Mouse (Mus musculus): ENCODE measurements at regions not wholly inside any gene's neighbourhood (a gene's known extent, or its start where the extent isn't known, plus 50 kb on each side); places are given as distances from the start of the nearest gene placed in this dataset.

DNA sequence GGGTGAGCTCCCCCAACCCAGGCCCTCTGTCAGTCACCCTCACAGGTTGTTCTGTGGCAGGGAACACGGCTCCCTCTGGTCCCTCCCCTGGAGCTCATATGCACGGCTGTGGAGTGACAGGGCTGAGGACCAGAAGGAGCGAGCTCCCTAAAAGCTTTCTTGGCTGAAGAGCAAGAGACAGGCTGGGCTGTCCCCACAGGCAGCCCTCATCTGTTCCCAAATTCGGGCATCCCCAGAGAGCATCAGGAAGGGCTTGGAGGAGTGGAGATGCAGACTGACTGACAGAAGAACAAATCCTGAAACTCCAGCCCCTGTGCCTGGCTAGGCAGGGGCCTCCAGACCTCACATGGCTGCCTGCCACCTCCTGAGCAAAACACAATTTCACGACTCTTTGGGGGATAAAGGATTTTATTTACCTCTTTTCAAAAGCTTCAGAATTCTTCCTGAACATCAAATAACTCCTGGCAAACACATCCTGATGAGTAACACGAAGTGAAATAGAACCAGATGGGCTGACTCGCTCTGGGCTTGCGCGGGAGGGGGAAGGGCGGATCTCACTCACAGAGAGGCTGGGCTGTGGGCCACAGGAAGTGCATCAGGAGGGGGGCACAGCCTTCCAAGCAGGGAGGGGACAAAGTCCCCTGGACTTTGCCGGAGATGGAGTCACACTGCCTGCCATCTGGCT lies 232.7 kb upstream of the Zmiz1 start:
- no peak overlapping the region for H3K4me3 ChIP-seq (ENCODE audit: insufficient read depth in 1 of 2, low read depth in 1 of 2, low read length in 2 of 2, poor library complexity in 1 of 2, severe bottlenecking in 1 of 2)

DNA sequence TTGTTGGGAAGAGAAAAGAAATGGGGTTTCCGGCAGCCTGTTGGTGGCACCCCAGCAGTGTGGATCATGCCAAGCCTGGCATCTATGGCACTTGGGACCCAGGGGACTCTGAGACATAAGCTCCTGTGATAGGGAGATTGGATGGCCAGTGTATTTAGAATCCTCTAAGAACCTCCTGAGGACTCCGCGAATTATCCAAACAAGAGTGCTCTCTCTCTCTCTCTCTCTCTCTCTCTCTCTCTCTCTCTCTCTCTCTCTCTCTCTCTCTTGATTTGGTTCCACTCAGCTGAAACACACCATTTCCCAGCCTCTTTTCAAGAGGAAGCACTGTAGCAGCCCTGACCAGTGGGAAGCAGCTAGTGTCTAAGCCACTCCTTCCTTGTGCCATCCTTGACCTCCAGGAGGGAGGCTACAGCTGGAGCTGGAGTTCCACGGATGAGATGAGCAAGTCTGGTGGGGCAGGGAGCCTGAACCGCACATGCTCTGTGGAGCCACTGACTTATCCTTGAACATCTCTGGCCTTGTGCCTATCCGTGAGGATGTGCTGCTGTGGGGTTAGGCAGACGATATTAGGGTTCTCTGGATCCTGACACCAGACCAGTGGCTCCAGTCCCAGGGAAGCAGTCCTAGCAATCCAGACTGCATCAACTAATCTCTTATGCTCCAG lies 232.0 kb upstream of the Zmiz1 start:
- in situ Hi-C loops (cut with MboI; ENCODE audit: low sequenced_read_pairs in 2 of 2, unreplicated experiment in 2 of 2), result no loop called here
- Histone ChIP-seq H3K9ac (ENCODE audit: insufficient read depth, low read depth, low read length, poor library complexity, severe bottlenecking) (no peak overlapping the region), H3K27ac (ENCODE audit: insufficient read depth, low read depth, low read length, poor library complexity, severe bottlenecking) (no peak overlapping the region), H3K4me3 (ENCODE audit: insufficient read depth in 1 of 2, low read depth in 1 of 2, low read length in 2 of 2, poor library complexity in 1 of 2, severe bottlenecking in 1 of 2) (no peak overlapping the region), H3K4me1 (ENCODE audit: control insufficient read depth in 2 of 2, insufficient read depth in 2 of 2, low read length in 2 of 2, poor library complexity in 1 of 2) (0 out of 4 replicates have a peak, but pooled peaks cover 0 to 2% of the 10 kb centered on the region in 2 experiments), H3K36me3 (ENCODE audit: control insufficient read depth, insufficient read depth, low read length, poor library complexity, severe bottlenecking) (no peaks in the 10 kb centered on the region), H3K9me3 (ENCODE audit: control insufficient read depth, insufficient read depth, low read depth, low read length) (no peaks in the 10 kb centered on the region)
- no peak for TF ChIP-seq HCFC1 (IDR thresholded peaks at IDR 0.05; ENCODE audit: borderline replicate concordance, insufficient read depth, low read length)
- no peak for TF ChIP-seq CHD2 (IDR thresholded peaks at IDR 0.05; ENCODE audit: low read depth, low read length)
- no peak for TF ChIP-seq MAFK (IDR thresholded peaks at IDR 0.05; ENCODE audit: insufficient read depth, low read depth, low read length)
- no peak for DNase-seq (ENCODE audit: low read depth, low spot score)

More for the DNA sequence above, 232.7 kb upstream of the Zmiz1 start:
- Histone ChIP-seq H3K27ac (ENCODE audit: insufficient read depth, low read depth, low read length, poor library complexity, severe bottlenecking) (no peak overlapping the region), H3K36me3 (ENCODE audit: control insufficient read depth, insufficient read depth, low read length, poor library complexity, severe bottlenecking) (no peaks in the 10 kb centered on the region), H3K9ac (ENCODE audit: insufficient read depth, low read depth, low read length, poor library complexity, severe bottlenecking) (no peak overlapping the region), H3K4me1 (ENCODE audit: control insufficient read depth in 2 of 2, insufficient read depth in 2 of 2, low read length in 2 of 2, poor library complexity in 1 of 2) (0 out of 4 replicates have a peak, but pooled peaks cover 0 to 2% of the 10 kb centered on the region in 2 experiments), H3K9me3 (ENCODE audit: control insufficient read depth, insufficient read depth, low read depth, low read length) (no peaks in the 10 kb centered on the region)
- in situ Hi-C loops (cut with MboI; ENCODE audit: low sequenced_read_pairs in 2 of 2, unreplicated experiment in 2 of 2), result no loop called here
- TF ChIP-seq MAFK (IDR thresholded peaks at IDR 0.05; ENCODE audit: insufficient read depth, low read depth, low read length), result no peak
- no peak for TF ChIP-seq ZC3H11A (IDR thresholded peaks at IDR 0.05; ENCODE audit: borderline replicate concordance, low read depth, low read length)
- no peak for TF ChIP-seq CHD2 (IDR thresholded peaks at IDR 0.05; ENCODE audit: low read depth, low read length)
- TF ChIP-seq ZNF384 (IDR thresholded peaks at IDR 0.05; ENCODE audit: low read depth, low read length), result no peak
- no peak for TF ChIP-seq HCFC1 (IDR thresholded peaks at IDR 0.05; ENCODE audit: borderline replicate concordance, insufficient read depth, low read length)
- DNase-seq (ENCODE audit: low read depth, low spot score), result no peak

DNA sequence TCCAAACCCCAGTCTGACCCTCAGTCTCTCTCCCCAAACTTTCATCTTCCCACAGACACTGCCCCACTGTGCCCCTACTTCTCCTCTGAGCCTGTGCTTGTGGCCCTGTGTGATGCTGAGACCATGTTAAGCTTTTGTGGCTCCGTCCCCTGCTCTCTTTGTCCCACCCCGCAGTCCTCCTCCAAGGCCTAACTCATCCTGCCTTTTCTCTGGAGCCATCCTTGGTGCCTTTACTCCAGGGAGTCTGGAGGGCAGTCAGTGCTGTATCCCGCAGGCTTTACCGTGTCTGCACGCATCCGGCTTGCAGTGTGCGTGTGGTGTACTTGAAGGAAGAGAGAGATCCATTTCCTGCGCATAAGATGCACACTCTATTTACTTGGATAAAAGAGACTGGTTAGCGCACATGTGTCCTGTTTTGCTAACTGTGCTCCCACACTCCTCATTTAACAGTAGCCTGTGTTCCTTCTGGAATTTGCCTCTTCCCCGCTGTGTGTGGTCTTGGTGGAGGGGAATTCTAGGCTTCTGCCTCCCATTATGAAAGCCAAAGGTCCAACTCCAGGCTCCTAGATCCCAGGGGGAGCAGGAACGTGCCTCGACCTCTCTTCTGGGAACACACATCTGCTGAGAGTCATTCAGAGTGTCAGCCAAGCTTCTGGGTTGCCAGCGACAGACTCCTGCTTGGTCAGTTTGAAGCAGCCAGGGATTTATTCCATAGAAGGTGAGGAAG lies 230.5 kb upstream of the Zmiz1 start:
- in situ Hi-C loops (cut with MboI; ENCODE audit: low sequenced_read_pairs in 2 of 2, unreplicated experiment in 2 of 2), result no loop called here

DNA sequence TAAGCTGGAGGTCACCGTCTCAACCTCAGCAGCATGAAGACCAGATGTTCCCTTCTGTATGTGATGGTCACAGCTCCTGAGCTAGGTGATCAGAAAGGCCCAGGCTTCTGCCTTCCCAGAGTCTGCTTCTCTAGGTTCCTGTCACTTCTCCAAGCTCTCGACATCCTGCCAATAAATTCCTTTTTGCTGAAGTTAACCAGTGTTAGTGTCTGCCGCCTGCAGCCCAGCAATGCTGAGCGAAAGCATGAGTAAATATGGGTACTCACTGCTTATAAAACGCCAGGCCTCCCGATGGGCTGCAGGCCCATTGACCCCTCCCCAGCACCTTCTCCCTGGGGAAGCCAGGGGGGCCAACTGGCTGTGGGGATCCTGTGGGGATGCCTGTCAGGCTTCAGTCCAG lies 229.4 kb upstream of the Zmiz1 start:
- Histone ChIP-seq H3K27ac (ENCODE audit: insufficient read depth, low read depth, low read length, poor library complexity, severe bottlenecking) (no peak overlapping the region), H3K9ac (ENCODE audit: insufficient read depth, low read depth, low read length, poor library complexity, severe bottlenecking) (no peak overlapping the region), H3K9me3 (ENCODE audit: control insufficient read depth, insufficient read depth, low read depth, low read length) (no peaks in the 10 kb centered on the region), H3K4me3 (ENCODE audit: insufficient read depth in 1 of 2, low read depth in 1 of 2, low read length in 2 of 2, poor library complexity in 1 of 2, severe bottlenecking in 1 of 2) (no peak overlapping the region), H3K4me1 (ENCODE audit: control insufficient read depth in 2 of 2, insufficient read depth in 2 of 2, low read length in 2 of 2, poor library complexity in 1 of 2) (0 out of 4 replicates have a peak, but pooled peaks cover 0 to 2% of the 10 kb centered on the region in 2 experiments), H3K36me3 (ENCODE audit: control insufficient read depth, insufficient read depth, low read length, poor library complexity, severe bottlenecking) (no peaks in the 10 kb centered on the region)
- in situ Hi-C loops (cut with MboI; ENCODE audit: low sequenced_read_pairs in 2 of 2, unreplicated experiment in 2 of 2), result no loop called here
- TF ChIP-seq ZC3H11A (IDR thresholded peaks at IDR 0.05; ENCODE audit: borderline replicate concordance, low read depth, low read length), result no peak
- TF ChIP-seq CHD2 (IDR thresholded peaks at IDR 0.05; ENCODE audit: low read depth, low read length), result no peak
- no peak for TF ChIP-seq ZNF384 (IDR thresholded peaks at IDR 0.05; ENCODE audit: low read depth, low read length)
- TF ChIP-seq MAFK (IDR thresholded peaks at IDR 0.05; ENCODE audit: insufficient read depth, low read depth, low read length), result no peak
- no peak for TF ChIP-seq HCFC1 (IDR thresholded peaks at IDR 0.05; ENCODE audit: borderline replicate concordance, insufficient read depth, low read length)
- DNase-seq (ENCODE audit: low read depth, low spot score), result no peak

More for the DNA sequence above, 230.5 kb upstream of the Zmiz1 start:
- no peak overlapping the region for H3K9ac ChIP-seq (ENCODE audit: insufficient read depth, low read depth, low read length, poor library complexity, severe bottlenecking)
- no peak overlapping the region for H3K27ac ChIP-seq (ENCODE audit: insufficient read depth, low read depth, low read length, poor library complexity, severe bottlenecking)
- no peaks in the 10 kb centered on the region for H3K9me3 ChIP-seq (ENCODE audit: control insufficient read depth, insufficient read depth, low read depth, low read length)
- H3K36me3 ChIP-seq (ENCODE audit: control insufficient read depth, insufficient read depth, low read length, poor library complexity, severe bottlenecking), result no peaks in the 10 kb centered on the region
- H3K4me3 ChIP-seq (ENCODE audit: insufficient read depth in 1 of 2, low read depth in 1 of 2, low read length in 2 of 2, poor library complexity in 1 of 2, severe bottlenecking in 1 of 2), result no peak overlapping the region
- TF ChIP-seq ZC3H11A (IDR thresholded peaks at IDR 0.05; ENCODE audit: borderline replicate concordance, low read depth, low read length), result no peak
- no peak for TF ChIP-seq CHD2 (IDR thresholded peaks at IDR 0.05; ENCODE audit: low read depth, low read length)
- TF ChIP-seq MAFK (IDR thresholded peaks at IDR 0.05; ENCODE audit: insufficient read depth, low read depth, low read length), result no peak
- 0 out of 4 replicates have a peak, but pooled peaks cover 0 to 2% of the 10 kb centered on the region in 2 experiments for H3K4me1 ChIP-seq (ENCODE audit: control insufficient read depth in 2 of 2, insufficient read depth in 2 of 2, low read length in 2 of 2, poor library complexity in 1 of 2)
- no peak for DNase-seq (ENCODE audit: low read depth, low spot score)
